In the genomic region with DNA sequence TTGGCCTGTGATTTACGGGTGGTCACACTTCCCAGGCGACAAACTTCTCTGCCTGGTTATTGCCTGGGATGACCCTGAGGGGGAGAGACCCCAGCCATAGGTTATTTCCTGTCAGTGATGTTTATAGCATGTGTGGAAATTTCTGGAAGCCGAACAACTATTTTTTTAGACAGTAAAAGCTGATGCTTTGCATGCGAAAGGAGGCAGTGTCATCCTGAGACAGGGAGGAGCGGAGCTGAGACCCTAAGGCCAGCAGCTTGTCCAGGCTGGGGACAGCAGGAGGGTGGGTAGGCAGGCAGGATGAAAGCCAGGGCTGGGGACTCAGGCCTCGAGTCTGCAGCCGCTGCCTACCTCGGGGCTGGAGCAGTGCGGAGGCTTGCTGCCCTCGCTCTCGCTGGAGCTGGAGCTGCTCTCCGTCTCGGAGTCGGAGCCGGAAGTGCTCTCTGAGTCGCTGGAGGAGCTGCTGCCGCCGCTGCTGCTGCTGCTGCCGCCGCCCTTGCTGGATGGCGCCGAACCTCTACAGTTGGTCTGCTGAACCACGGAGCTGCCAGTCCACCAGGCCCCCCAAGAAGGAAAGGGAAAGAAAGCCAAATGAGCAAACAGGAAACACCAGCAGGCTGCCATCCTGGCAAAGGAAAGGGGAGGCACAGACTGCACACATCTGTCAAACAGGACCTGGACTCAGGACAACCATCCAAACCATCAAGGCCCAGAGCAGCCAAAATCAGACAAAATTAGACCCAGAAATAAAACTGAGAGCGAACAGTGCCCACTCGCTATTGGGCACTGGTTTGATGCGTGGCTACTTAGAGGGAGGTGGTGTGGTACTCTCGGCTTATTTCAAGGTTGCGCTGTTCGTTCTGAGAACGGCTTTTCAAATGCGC, we compare ENCODE assay signal across 7 mouse cellular contexts.
DNase-seq lines count a peak whose midpoint lies in the region; ATAC-seq lines count a peak whose summit lies in the region.

No protein-coding gene starts in this region.

- 34% methylated on average over 30 of the region's 31 CpGs for WGBS in kidney, embryonic 16.5 days

- no peaks in the 10 kb centered on the region for H3K36me3 ChIP-seq in kidney, embryonic 16.5 days (ENCODE audit: insufficient read depth, low read length)

- peak overlapping the region; percentile 25 for H3K4me3 ChIP-seq in kidney, embryonic 16.5 days (ENCODE audit: low read length)

- intact Hi-C loops in left cerebral cortex, postnatal 4 days (cut with DNase I): no loop called here
- intact Hi-C loops in left cerebral cortex, postnatal 25 days (cut with DNase I): no loop called here

- ATAC-seq in kidney, embryonic 16.5 days (ENCODE audit: low FRiP score, low TSS enrichment): peak; percentile 69

- H3K27me3 ChIP-seq in kidney, embryonic 16.5 days (ENCODE audit: insufficient read depth, low read length): no peaks in the 10 kb centered on the region

- peak overlapping the region; percentile 23; the same call in 1 of the 2 replicates for H3K27ac ChIP-seq in kidney, embryonic 16.5 days (ENCODE audit: low read length)

- H3K4me2 ChIP-seq in kidney, embryonic 16.5 days (replicated peaks; ENCODE audit: low read depth, low read length): peak overlapping the region; percentile 48

- peaks cover 12% of the 10 kb centered on the region for H3K4me1 ChIP-seq in kidney, embryonic 16.5 days (ENCODE audit: insufficient read depth, low read length)

- DNase-seq in left cerebral cortex, postnatal 4 days: peak; percentile 63
- no peak for DNase-seq in left cerebral cortex, postnatal 25 days (ENCODE audit: low spot score in 2 of 2)
- peak; percentile 18 for DNase-seq in gastrocnemius, adult 18-20 months (ENCODE audit: low spot score)
- peak; percentile 20 to 49 for DNase-seq in lung, postnatal 4 days
- no peak for DNase-seq in B cell, adult 2 months
- no peak for DNase-seq in spleen, postnatal 4 days (ENCODE audit: low spot score in 2 of 2)

- H3K9ac ChIP-seq in kidney, embryonic 16.5 days (replicated peaks; ENCODE audit: low read length): peak overlapping the region; percentile 44; the same call in 1 of the 2 replicates

- no peaks in the 10 kb centered on the region for H3K9me3 ChIP-seq in kidney, embryonic 16.5 days (ENCODE audit: low read length)

Comparison
In these comparisons a context has a peak if more than half of its experiments do, and no peak if none do; other contexts are left out.
1. DNase-seq: peak in left cerebral cortex, postnatal 4 days (single experiment), gastrocnemius, adult 18-20 months (single experiment) and lung, postnatal 4 days (2 of 2); none in left cerebral cortex, postnatal 25 days (0 of 2), B cell, adult 2 months (0 of 2) and spleen, postnatal 4 days (0 of 2).